Comparison of ENCODE assay signal across 15 mouse cellular contexts in genomic region chr4:145274887-145275286, GRCm38 (mm10). TPM values are rescaled to one million over a fixed set of nuclear protein-coding genes. Genes with fewer than 3 reads are reported as not detected.
"Had no signal": no experiment of that assay in that cellular context is flagged by ENCODE, and none has a peak within 500 bp of the region (broad histone marks: within the 10 kb centered on the region; RNA-seq: fewer than 3 reads in every experiment).

No protein-coding gene starts in this region.

- H3K9ac ChIP-seq: lung, embryonic 14.5 days; midbrain, embryonic 12.5 days; neural tube, embryonic 12.5 days; stomach, embryonic 15.5 days had no signal

- H3K4me3 ChIP-seq: midbrain, embryonic 10.5 days; midbrain, embryonic 12.5 days; neural tube, embryonic 12.5 days; stomach, embryonic 15.5 days had no signal

- H3K27ac ChIP-seq: midbrain, embryonic 10.5 days; midbrain, embryonic 12.5 days; neural tube, embryonic 12.5 days; stomach, embryonic 15.5 days; stomach, postnatal 0 days had no signal

- H3K4me1 ChIP-seq: midbrain, embryonic 12.5 days; neural tube, embryonic 12.5 days; stomach, embryonic 15.5 days had no signal

- H3K36me3 ChIP-seq: midbrain, embryonic 10.5 days; midbrain, embryonic 12.5 days; neural tube, embryonic 12.5 days; stomach, embryonic 15.5 days had no signal

- H3K27me3 ChIP-seq: midbrain, embryonic 12.5 days; neural tube, embryonic 12.5 days; stomach, embryonic 15.5 days had no signal

- H3K9me3 ChIP-seq: midbrain, embryonic 10.5 days; midbrain, embryonic 12.5 days; neural tube, embryonic 12.5 days; stomach, embryonic 15.5 days had no signal

- DNase-seq: lung, adult 18-20 months; lung, embryonic 14.5 days; lung, postnatal 10 days; lung, postnatal 4 days; midbrain, embryonic 14.5 days; right cerebral cortex, postnatal 14 days; thymus, adult 2 months; thymus, postnatal 25 days; thymus, postnatal 4 days had no signal

- H3K4me2 ChIP-seq: lung, embryonic 14.5 days; midbrain, embryonic 12.5 days; neural tube, embryonic 12.5 days; stomach, embryonic 15.5 days had no signal

RNA-seq across cellular contexts. Expression of gene Tnfrsf8, which starts 40.1 kb away (rescaled TPM):
- polyA plus RNA-seq: midbrain, embryonic 10.5 days; midbrain, embryonic 12.5 days; neural tube, embryonic 14.5 days had no signal
